Mouse (Mus musculus): ENCODE results near the gene Tcap.

The Tcap gene

DNA sequence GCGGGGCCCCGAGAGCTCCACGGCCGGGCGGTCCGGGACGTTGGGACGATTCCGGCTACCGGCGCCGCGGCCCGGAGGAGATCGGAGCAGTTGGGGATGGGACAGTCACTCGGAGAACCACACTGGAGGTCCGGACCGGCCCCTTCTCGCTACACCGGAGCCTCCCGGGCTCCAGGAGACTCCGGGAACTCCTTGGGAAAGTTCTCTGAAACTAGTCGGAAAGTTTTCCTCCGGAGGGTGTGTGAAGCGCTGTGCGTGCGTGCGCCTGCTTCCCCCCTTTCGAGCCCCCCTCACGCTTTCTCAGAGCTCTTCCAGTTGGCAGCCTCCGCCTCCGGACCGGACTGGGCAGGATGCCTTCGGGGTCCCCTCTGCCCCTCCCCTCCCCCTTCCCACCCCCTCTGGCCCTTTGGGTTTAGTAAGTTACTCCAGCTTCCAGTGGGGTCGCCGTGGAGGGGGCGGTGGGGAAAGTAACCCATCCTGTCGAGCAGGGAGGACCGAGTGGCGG, 29.2 kb downstream of the Tcap start:
- peak; percentile 30 for DNase-seq (ENCODE audit: low read depth)

DNA sequence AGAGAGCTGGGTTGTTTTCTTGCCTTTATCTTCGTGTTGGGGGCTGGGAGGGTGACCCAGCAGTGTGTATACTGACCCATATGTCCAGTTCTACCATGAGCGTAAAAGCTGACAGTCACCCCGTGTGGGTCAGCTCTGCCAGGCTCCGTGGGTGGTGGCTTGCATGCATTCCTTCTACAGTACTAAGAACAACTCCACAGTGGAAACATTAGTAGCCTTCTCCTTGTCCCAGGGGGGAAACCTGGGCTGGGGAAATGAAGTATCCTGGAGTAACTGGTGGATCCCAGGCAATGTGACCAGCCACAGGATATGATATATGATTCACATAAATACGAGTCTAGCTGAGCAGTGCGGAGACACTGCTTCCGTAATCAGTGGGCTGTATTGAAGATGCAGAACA, 30.1 kb downstream of the Tcap start:
- DNase-seq (ENCODE audit: low read depth): no peak

DNA sequence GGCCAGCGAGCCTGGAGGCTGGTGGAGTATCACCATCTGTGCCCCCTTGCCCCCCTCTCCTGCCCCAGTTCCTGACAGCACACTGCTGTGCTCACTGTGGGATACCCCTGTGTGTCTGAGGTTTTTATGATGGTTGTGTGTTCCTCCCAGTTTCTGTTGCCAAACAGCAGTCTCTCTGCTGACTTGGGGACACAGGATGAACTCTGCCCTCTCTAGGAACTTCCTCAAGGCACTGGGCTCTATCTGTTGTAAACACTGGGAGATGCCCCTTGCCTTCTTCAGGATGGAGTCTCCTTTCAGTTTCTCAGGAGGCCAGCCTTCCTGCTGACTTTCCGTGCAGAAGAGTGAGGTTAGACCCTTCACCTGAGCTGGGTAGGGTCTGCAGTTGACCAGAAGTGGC, 30.6 kb downstream of the Tcap start:
- DNase-seq (ENCODE audit: low read depth): no peak

DNA sequence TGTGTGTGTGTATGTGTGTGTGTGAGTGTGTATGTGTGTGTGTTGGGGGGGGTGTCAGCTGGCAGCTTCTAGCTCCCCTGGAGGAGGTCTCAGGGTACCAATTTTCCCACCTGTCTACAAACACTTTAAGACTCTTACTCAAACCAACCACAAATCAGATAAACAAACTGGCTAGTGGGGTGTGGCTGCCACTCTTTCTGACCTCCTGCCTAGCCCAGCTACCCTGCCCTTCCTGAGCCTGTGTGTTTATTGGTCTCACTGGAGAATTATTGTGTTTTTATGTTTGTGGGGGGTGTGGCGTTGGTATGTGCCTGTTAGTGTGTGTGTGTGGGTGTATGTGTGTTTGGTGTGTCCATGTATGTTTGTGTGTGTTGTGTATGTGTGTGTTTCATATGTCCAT, 33.5 kb downstream of the Tcap start:
- DNase-seq (ENCODE audit: low read depth): no peak

- no peak for DNase-seq (ENCODE audit: low read depth)
Measured at GRCm38 (mm10) chr11:98418273-98418672, 34.7 kb downstream of the Tcap start.

GRCm38 (mm10) chr11:98418939-98419547, 35.4 kb downstream of the Tcap start:
- DNase-seq (ENCODE audit: low read depth): no peak

DNA sequence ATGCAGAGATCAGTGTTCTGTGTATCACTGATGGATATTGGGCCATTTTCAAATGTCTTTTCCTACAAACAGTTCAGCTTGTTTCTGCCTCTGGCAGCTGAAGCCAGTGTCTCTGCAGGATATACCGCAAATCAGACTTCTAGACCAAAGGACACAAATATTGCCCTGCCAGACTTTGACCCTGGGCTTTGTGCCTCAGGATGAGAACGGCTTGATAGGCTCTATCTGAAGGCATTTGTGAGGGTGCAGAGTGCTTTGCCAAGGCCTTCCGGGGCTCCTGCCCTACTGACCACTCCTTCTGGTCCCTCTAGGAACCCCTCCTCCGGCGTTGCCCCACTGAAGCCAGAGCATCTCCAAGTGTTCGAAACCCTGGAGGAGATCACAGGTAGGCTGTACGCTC, 43.0 kb downstream of the Tcap start:
- DNase-seq (ENCODE audit: low read depth): no peak

GRCm38 (mm10) chr11:98428436-98428835, 44.8 kb downstream of the Tcap start:
- DNase-seq (ENCODE audit: low read depth): no peak

DNA sequence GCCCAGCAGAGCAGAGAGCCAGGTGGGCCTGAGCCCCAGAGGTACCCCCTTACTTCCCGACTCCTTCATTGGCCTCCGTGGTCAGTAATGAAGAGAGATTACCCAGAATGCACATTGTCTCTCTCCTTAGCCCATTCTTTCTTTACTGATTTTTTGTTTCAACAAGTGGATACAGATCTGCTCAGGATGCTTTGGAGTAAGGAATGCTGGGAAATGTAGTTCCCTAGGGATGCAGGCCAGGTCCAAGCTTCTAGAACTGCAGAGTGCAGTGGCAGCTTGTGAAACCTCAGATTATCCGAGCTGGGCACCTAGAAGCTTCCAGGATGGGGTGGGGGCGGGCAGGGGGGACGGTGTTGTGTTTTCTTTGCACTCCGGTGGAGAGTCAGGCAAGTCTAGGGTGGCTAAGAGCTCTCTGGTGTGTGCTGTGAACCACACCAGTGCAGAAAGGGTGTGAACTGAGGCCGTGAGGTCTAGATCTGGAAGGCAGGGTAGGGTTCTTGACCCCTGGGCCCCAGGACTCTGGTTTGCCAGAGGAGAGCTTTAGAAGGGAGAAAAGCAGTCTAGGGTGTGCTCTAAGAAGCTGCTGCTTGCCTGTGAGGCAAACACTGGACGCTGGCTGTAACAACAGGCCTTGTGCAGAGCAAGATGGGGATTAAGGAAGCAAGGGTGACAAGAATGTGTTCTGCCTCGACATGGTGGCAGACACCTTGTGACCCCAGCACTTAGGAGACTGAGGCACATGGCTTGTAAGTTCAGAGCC, 48.3 kb downstream of the Tcap start:
- no peak for DNase-seq (ENCODE audit: low read depth)

All from induced T-regulatory cell, adult 2 months (primary cell).